Mouse (Mus musculus): ENCODE measurements around the gene Cyp4f37.

Cyp4f37 gene

DNA sequence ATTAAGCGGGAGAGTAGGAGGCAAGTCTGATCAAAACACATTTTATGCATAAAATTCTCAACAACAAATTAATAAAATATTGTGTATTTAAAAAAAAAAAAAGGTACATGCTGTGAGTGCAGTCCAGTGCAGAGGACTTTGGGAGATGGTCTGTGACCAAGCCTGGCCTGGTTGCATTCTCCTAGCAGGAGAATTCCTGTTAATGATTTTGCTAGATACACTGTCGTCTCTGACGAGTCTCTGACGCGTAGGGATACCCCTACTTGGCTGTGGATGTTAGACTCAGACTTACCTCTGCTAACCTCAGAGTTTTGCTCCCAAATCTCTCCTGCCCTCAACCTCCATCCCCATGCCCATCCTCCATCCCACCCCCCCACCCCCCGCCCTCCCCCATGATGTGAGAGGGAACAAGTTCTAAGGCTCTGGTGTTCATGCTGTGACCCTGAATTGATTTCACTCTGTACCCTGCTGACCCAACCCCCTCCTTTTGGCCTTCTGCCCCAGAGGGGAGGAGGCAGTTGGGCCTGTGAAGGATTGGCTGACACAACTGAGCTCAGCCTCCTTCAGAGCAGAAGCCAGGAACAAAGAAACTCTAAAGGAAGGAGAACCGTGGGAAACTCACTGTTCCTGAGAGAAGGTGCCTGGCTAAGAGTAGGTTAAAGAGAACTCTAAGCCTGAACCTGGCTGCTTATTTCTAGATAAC, 64.1 kb downstream of the Cyp4f37 start, which contains the start of gene Cyp4f15:
TSS of gene Cyp4f15 (plus strand) at position 580 of the 703 bp plus-strand sequence.
- DNase-seq (ENCODE audit: low spot score in 2 of 2) = peak; percentile 78 to 82

Measured in right cerebral cortex, postnatal 10 days (tissue).